Mouse (Mus musculus) midbrain, embryonic 13.5 days (tissue): ENCODE measurements around the gene Chn1. TPM values are rescaled to one million over a fixed set of nuclear protein-coding genes. Genes with fewer than 3 reads are reported as not detected.

ENCODE experiments used
- ATAC-seq: fragments of 200-750 bp; cut with Nextera tagmentation; 2 replicates; pipeline ENCODE4 v1.8.0; 2017; ENCODE audit warnings: mild to moderate bottlenecking, moderate TSS enrichment, moderate library complexity
- H3K27ac ChIP-seq: fragments of 300-500 bp; sonication (generic); 2 replicates; pipeline ENCODE4 v1.5.1; 2015; ENCODE audit warnings: inconsistent platforms, mild to moderate bottlenecking, moderate library complexity
- H3K27me3 ChIP-seq: fragments of 300-500 bp; sonication (generic); 2 replicates; pipeline ENCODE4 v1.6.1; 2015; ENCODE audit warnings: mild to moderate bottlenecking, inconsistent platforms
- H3K36me3 ChIP-seq: fragments of 300-500 bp; sonication (generic); 2 replicates; pipeline ENCODE4 v1.6.1; 2015; ENCODE audit warnings: mild to moderate bottlenecking, inconsistent platforms
- H3K4me1 ChIP-seq: fragments of 300-500 bp; sonication (generic); replicated peaks from 2 replicates; pipeline ENCODE4 v1.6.1; 2015; ENCODE audit warnings: inconsistent platforms
- H3K4me2 ChIP-seq: fragments of 300-500 bp; sonication (generic); replicated peaks from 2 replicates; pipeline ENCODE4 v1.6.1; 2015; ENCODE audit warnings: moderate library complexity, mild to moderate bottlenecking, inconsistent platforms
- H3K4me3 ChIP-seq: fragments of 300-500 bp; sonication (generic); replicated peaks from 2 replicates; pipeline ENCODE4 v1.5.1; 2015; ENCODE audit warnings: mild to moderate bottlenecking, inconsistent platforms
- H3K9ac ChIP-seq: fragments of 300-500 bp; sonication (generic); replicated peaks from 2 replicates; pipeline ENCODE4 v1.6.1; 2015; ENCODE audit warnings: mild to moderate bottlenecking, inconsistent platforms
- H3K9me3 ChIP-seq: fragments of 300-500 bp; sonication (generic); 2 replicates; pipeline ENCODE4 v1.6.1; 2016; ENCODE audit warnings: mild to moderate bottlenecking, inconsistent platforms
- WGBS: fragments of 180-500 bp; shearing (Covaris S2); methylation state at CpG from one replicate; pipeline ENCODE4 v1.1.7; 2015; 5-methylcytosine and 5-hydroxymethylcytosine counted together
- polyA plus RNA-seq: library from polyadenylated mRNA; unstranded; fragments of >200 nt; fragmentation: Nextera tagmentation; extraction: Ambion mirVana; gene quantifications from 2 replicates; pipeline ENCODE4 v1.2.1, GENCODE M21; 2015

Gene Chn1
- polyA plus RNA-seq, 1 experiment from 2014 or later = 109 TPM

DNA sequence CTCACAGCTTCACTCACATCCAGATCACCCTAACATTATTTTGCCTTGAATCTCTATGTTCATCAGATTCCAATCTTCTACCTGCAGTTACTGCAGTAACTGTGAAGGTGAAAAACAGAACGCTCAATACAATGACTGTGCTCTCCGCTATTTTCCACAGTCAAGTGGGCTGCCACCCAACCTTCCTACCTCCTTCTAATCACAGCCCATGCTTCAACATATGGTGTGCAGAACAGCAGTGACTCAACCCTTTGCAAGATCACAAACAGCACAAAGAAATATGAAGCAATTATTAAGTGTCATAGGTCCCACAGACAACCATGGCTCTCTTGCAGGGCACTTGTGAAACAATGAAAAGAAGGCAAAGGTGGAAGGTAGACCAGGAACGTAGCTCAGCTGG is 33.9 kb downstream of the Chn1 start:
- Histone ChIP-seq H3K4me3 (no peak overlapping the region), H3K4me1 (no peaks in the 10 kb centered on the region; the same call in 1 of the 2 replicates), H3K27ac (no peak overlapping the region), H3K9ac (no peak overlapping the region), H3K27me3 (no peaks in the 10 kb centered on the region), H3K36me3 (no peaks in the 10 kb centered on the region), H3K9me3 (no peaks in the 10 kb centered on the region), H3K4me2 (no peak overlapping the region)
- WGBS = 91% methylated on average over 3 of the region's 3 CpGs
- no peak for ATAC-seq

DNA sequence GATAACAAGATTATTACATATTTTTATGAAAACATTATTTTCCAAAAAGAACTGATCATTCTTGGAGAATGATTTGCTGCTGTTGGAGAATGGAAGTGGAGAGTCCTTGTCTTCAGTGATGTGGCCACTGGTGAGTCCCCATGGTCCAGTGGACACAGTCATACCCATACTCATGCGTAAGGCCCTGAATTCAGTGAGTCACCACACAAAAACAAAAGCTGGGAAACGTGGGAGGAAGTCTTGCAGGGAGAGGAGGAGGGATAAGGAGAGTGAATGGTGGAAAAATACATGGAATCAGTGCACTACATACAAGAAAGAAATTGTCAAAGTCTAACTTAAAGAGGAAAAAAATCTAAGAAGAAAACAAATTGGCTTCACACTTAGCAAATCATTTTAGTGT is 47.3 kb downstream of the Chn1 start:
- no peaks in the 10 kb centered on the region for H3K36me3 ChIP-seq
- no peak overlapping the region for H3K4me2 ChIP-seq
- H3K9ac ChIP-seq = no peak overlapping the region
- H3K4me1 ChIP-seq = peaks cover 15% of the 10 kb centered on the region
- ATAC-seq = no peak
- no peaks in the 10 kb centered on the region for H3K27me3 ChIP-seq
- 54% methylated on average over 2 of the region's 2 CpGs for WGBS
- no peak overlapping the region for H3K27ac ChIP-seq
- no peaks in the 10 kb centered on the region for H3K9me3 ChIP-seq
- no peak overlapping the region for H3K4me3 ChIP-seq

DNA sequence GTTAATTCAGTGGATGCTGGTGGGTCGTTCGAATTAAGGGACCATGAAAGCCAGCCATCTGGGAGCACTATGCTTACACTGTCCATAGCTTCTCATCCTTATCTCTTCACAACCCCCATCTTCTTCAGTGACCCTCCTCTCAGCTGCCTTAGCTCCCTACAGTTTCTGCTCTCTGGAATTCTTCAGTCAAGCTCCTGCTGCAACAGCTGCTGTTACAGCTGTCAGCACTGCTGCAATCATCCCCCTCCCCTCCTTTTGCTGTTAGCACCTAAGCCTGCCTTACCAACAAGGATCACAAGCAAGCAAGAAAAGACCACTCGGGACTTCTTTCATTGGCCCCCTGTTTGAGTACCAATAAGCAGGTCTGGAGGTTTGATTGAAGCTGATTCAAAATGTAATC is 50.2 kb downstream of the Chn1 start:
- H3K9ac ChIP-seq = no peak overlapping the region

DNA sequence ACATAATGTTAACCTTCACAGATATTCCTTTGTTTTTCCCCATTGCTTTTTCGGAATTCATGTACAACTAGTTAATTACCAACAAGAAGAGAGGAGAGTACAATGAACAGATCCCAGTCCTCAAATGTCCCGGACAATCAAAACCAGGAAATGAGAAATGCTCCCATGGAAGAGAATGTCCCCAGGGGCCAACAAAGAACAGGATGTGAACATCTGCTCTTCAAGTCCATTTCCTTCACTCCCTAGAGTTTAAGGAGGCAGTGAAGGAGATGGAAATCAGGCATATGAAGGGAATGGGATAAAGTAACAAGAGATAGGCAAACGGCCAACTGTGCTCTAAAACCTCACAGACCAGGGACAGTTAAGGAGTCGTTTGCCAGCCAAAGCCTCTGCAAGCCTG is 53.3 kb downstream of the Chn1 start:
- H3K4me3 ChIP-seq = no peak overlapping the region
- 55% methylated on average over 4 of the region's 4 CpGs for whole genome bisulfite sequencing
- H3K27ac ChIP-seq = peak overlapping the region; percentile 12; the same call in 1 of the 2 replicates
- no peak overlapping the region for H3K4me2 ChIP-seq
- H3K27me3 ChIP-seq = no peaks in the 10 kb centered on the region
- no peak for ATAC-seq
- no peaks in the 10 kb centered on the region for H3K36me3 ChIP-seq
- no peaks in the 10 kb centered on the region for H3K9me3 ChIP-seq
- no peak overlapping the region for H3K9ac ChIP-seq
- peaks cover 21% of the 10 kb centered on the region for H3K4me1 ChIP-seq

More for the DNA sequence above, 50.2 kb downstream of the Chn1 start:
- H3K9me3 ChIP-seq = no peaks in the 10 kb centered on the region
- H3K27ac ChIP-seq = no peak overlapping the region
- H3K36me3 ChIP-seq = no peaks in the 10 kb centered on the region
- H3K4me3 ChIP-seq = no peak overlapping the region
- H3K4me2 ChIP-seq = no peak overlapping the region
- 75% methylated on average over 3 of the region's 3 CpGs for WGBS
- no peaks in the 10 kb centered on the region for H3K27me3 ChIP-seq
- H3K4me1 ChIP-seq = peaks cover 21% of the 10 kb centered on the region
- no peak for ATAC-seq

DNA sequence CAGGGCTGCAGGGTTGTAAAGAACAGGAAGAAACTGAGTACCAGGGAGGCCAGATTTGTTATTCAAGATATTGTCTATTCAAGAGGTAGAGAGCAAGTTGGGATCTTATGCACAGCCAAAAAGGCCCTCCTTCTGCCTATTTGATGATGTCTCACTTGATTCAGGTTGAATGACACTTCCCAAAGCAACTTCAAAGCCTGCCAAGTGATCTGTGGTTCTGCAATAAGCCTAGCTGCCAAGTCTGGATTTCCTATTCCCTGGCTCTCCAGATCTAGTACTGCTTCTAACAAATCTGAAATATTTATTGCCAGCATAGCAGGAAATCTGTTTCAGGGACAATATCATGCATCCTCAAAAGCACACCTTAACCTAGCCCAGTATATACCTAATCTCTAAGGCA is 62.7 kb downstream of the Chn1 start:
- Histone ChIP-seq H3K27ac (no peak overlapping the region), H3K4me1 (0 out of 2 replicates have a peak, but pooled peaks cover 2% of the 10 kb centered on the region), H3K27me3 (no peaks in the 10 kb centered on the region), H3K4me3 (no peak overlapping the region), H3K9me3 (no peaks in the 10 kb centered on the region), H3K36me3 (no peaks in the 10 kb centered on the region), H3K9ac (no peak overlapping the region), H3K4me2 (no peak overlapping the region)
- ATAC-seq = no peak

DNA sequence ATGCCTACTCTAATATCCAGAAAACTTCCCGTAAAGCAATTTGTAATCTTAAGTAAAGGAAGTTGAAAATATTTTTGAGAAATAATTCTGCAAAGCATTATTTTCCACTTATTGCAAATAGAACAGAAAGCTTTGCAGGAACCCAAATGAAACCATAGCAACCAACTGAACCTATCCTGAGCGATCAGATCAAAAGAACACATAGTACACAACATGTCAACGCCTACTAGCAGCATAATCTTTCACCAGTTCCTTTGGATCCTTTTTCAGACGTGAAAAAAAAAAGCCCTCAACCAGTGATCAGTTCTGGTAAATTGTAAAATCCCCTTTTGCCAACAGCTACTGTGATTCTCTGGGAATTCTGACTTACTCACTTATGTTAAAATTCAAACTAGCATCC is 82.1 kb downstream of the Chn1 start:
- H3K36me3 ChIP-seq = 0 out of 2 replicates have a peak, but pooled peaks cover 3% of the 10 kb centered on the region
- no peaks in the 10 kb centered on the region for H3K4me1 ChIP-seq
- 74% methylated on average over 4 of the region's 4 CpGs for WGBS
- no peak overlapping the region for H3K9ac ChIP-seq
- no peaks in the 10 kb centered on the region for H3K27me3 ChIP-seq
- no peak overlapping the region for H3K4me2 ChIP-seq
- no peaks in the 10 kb centered on the region for H3K9me3 ChIP-seq
- no peak for ATAC-seq
- no peak overlapping the region for H3K27ac ChIP-seq
- H3K4me3 ChIP-seq = no peak overlapping the region

DNA sequence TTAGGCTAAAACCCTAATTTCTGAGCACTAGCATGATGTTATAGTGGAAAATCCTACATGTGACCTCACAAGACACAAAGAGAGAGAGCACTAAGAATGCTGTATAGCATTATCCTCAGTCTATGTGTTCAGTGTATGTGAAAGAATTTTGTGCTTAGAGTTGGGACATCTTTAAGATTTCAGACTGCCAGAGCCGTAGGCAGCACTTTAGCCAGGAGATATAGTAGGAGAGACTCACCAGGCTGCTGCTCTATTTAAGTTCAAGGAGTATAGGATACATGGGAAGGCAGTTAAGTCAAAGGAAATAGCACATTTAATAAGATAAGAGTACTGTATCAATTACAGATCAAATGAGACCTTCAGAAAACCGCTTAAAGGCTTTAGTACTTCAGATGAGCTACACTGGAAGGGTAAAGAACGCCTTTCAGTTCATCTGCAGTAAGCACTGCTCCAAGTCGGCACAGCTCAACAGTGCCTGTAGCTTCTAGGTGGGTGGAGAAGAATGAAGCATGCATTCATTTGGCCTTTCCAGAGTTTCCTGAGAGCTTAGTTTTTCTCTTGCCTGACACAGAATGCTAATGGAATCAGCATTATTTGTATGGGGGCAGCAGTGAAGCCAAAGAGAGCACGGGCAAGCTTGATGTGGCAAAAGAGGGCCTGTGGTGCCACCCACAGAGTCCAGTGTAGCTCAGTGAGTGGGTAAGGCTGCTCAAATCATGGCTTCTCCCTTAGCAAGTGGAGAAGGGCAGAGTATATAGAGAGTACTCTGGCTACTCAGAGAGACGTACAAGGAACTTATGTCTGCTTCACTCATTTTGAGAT is 84.2 kb downstream of the Chn1 start:
- peaks cover 6% of the 10 kb centered on the region; the same call in 1 of the 2 replicates for H3K9me3 ChIP-seq
- no peak for ATAC-seq
- H3K4me3 ChIP-seq = no peak overlapping the region
- H3K9ac ChIP-seq = no peak overlapping the region
- WGBS = 79% methylated on average over 6 of the region's 6 CpGs
- H3K4me2 ChIP-seq = no peak overlapping the region
- H3K4me1 ChIP-seq = no peaks in the 10 kb centered on the region
- H3K27me3 ChIP-seq = no peaks in the 10 kb centered on the region
- H3K36me3 ChIP-seq = peaks cover 8% of the 10 kb centered on the region; the same call in 1 of the 2 replicates
- 0 out of 2 replicates have a peak overlapping the region, but pooled peaks have one; percentile 0 for H3K27ac ChIP-seq

DNA sequence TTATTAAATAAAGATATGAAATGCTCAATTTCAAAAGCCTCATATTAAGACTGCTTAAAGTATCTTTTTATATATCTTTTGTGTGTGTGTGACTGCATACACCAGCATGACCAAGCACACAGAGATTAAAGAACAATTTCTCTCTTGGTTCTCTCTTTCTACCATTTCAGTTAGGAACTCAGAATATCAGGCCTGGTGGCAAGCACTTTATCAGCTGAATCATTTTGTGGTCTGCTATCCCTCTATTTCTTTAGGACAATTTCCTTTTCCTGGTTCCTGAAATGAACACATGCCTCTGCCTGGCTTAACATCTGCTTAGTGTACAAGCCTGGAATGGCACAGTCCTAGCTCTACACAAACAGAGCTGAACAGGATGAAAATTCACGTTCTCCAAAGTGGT is 92.6 kb downstream of the Chn1 start:
- ATAC-seq = no peak
- Histone ChIP-seq H3K9me3 (peaks cover 2% of the 10 kb centered on the region; the same call in 1 of the 2 replicates), H3K4me1 (peaks cover 5% of the 10 kb centered on the region; the same call in 1 of the 2 replicates), H3K9ac (no peak overlapping the region), H3K4me3 (no peak overlapping the region), H3K36me3 (no peaks in the 10 kb centered on the region; the same call in 1 of the 2 replicates), H3K27ac (no peak overlapping the region), H3K27me3 (no peaks in the 10 kb centered on the region), H3K4me2 (no peak overlapping the region)
- WGBS = 85% methylated on average over 1 of the region's 1 CpGs

DNA sequence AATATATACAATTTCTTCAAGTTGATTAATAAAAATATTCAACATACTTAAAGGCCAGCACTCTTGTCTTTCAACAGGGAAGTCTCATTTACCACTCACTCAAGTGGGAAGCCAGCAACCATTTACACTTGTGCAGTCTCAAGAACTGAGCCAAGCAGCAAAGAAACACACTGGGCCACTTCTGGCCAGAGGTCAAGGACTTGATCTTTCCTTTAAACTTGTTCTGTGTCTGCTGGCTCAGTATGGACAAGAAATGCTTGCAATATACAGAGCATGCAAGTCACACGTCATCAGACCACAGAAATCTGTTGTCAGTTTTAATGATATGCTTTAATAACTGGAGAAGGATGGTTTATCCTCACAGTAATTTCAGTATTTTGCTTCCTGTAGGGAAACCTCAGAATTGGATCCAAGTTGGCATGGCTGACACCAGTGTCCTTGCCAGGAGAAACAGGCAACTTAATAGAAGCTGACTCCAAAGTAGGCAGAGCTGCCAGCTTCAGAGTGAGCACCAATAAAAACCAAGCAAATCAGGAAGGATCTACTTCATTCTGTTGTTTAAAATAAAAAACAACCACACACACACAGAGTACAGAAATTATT is 94.6 kb downstream of the Chn1 start:
- Histone ChIP-seq H3K27me3 (no peaks in the 10 kb centered on the region), H3K4me2 (no peak overlapping the region), H3K9ac (no peak overlapping the region), H3K4me1 (peaks cover 5% of the 10 kb centered on the region; the same call in 1 of the 2 replicates), H3K4me3 (no peak overlapping the region), H3K9me3 (no peaks in the 10 kb centered on the region), H3K27ac (no peak overlapping the region), H3K36me3 (no peaks in the 10 kb centered on the region)
- 75% methylated on average over 1 of the region's 1 CpGs for WGBS
- ATAC-seq = no peak

DNA sequence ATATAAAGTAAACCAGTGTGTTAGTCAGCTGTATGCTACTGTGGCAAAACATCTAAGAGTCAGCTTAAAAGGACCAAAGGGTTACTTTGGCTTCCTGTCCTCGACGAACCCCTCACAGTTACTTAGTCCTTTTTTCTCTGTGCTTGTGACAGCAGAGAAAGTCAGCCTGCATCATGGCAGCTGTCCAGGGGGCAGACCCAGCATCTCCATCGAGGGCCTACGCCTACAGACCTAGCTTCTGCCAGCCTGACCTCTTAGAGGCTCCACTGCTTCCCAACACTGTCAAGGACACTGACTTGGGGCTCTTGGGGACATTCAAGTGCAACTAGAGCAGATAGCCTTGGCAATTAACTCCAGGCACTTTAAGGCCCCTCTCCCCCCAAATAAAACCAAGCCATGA is 106.5 kb downstream of the Chn1 start:
- ATAC-seq = no peak
- Histone ChIP-seq H3K36me3 (no peaks in the 10 kb centered on the region), H3K4me3 (no peak overlapping the region), H3K27me3 (no peaks in the 10 kb centered on the region), H3K4me2 (no peak overlapping the region), H3K27ac (no peak overlapping the region), H3K9ac (no peak overlapping the region), H3K9me3 (no peaks in the 10 kb centered on the region), H3K4me1 (0 out of 2 replicates have a peak, but pooled peaks cover 11% of the 10 kb centered on the region)
- WGBS = 85% methylated on average over 4 of the region's 4 CpGs

DNA sequence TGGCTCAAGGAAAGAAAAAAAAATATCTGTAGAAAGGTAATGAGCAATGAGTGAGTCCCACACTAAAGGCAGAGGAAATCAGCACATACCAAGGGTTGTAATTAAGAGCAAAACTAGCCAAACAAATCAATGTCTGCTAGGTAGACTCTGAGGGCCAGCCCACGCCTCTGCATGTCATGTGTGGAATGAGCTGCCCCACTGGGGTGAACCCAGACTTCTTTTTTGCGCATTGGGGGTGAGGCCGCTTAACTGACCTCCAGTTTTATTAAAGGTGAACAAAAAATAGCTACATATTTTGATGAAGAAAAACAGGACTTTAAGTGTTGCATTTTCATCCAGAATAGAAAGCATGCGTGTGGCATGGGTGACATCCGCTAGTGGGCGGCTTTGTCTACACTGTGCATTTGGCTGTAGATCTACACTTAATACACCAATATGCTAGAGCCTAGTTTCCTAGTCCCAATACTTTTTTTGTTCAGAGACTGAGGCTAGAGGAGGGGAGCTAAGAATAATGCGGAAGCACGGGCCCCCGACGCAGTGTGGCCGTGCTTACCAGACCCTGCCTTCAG is 114.5 kb downstream of the Chn1 start:
- Histone ChIP-seq H3K9me3 (no peaks in the 10 kb centered on the region), H3K27me3 (no peaks in the 10 kb centered on the region), H3K9ac (peak overlapping the region; percentile 43; the same call in 1 of the 2 replicates), H3K36me3 (no peaks in the 10 kb centered on the region), H3K4me3 (no peak overlapping the region), H3K4me2 (peak overlapping the region; percentile 51), H3K27ac (peak overlapping the region; percentile 54), H3K4me1 (peaks cover 48% of the 10 kb centered on the region)
- WGBS = 83% methylated on average over 11 of the region's 11 CpGs
- ATAC-seq = peak; percentile 46; the same call in 1 of the 2 replicates
